Mouse (Mus musculus) liver, embryonic 16.5 days (tissue): ENCODE results near the gene Rfx7. TPM values are rescaled to one million over a fixed set of nuclear protein-coding genes. Genes with fewer than 3 reads are reported as not detected.
A peak's percentile ranks its signal among the peaks of the same experiment; 100 is the strongest.

Source experiments
- ATAC-seq: fragments of 200-750 bp; cut with Nextera tagmentation; 2 replicates; pipeline ENCODE4 v1.8.0; 2017; ENCODE audit warnings: low read depth, mild to moderate bottlenecking, moderate number of reproducible peaks, moderate library complexity
- H3K27ac ChIP-seq: fragments of 300-500 bp; sonication (generic); 2 replicates; pipeline ENCODE4 v1.5.1; 2014; ENCODE audit warnings: mild to moderate bottlenecking, low read length
- H3K27me3 ChIP-seq: fragments of 300-500 bp; sonication (generic); 2 replicates; pipeline ENCODE4 v1.6.1; 2014; ENCODE audit warnings: low read depth, low read length, mixed read lengths; ENCODE audit not compliant: control insufficient read depth, insufficient read depth
- H3K36me3 ChIP-seq: fragments of 300-500 bp; sonication (generic); 2 replicates; pipeline ENCODE4 v1.6.1; 2014; ENCODE audit warnings: mild to moderate bottlenecking; ENCODE audit not compliant: control insufficient read depth, insufficient read depth
- H3K4me1 ChIP-seq: fragments of 300-500 bp; sonication (generic); 2 replicates; pipeline ENCODE4 v1.6.1; 2014; ENCODE audit warnings: low read depth, low read length, mixed read lengths; ENCODE audit not compliant: control insufficient read depth
- H3K4me2 ChIP-seq: fragments of 300-500 bp; sonication (generic); 2 replicates; pipeline ENCODE4 v1.6.1; 2014; ENCODE audit warnings: low read depth, low read length, mixed read lengths
- H3K4me3 ChIP-seq: fragments of 300-500 bp; sonication (generic); 2 replicates; pipeline ENCODE4 v1.5.1; 2014; ENCODE audit warnings: low read depth, mild to moderate bottlenecking, low read length
- H3K9ac ChIP-seq: fragments of 300-500 bp; sonication (generic); 2 replicates; pipeline ENCODE4 v1.6.1; 2014; ENCODE audit warnings: low read depth, low read length
- H3K9me3 ChIP-seq: fragments of 300-500 bp; sonication (generic); replicated peaks from 2 replicates; pipeline ENCODE4 v1.6.1; 2016; ENCODE audit warnings: low read length; ENCODE audit not compliant: control insufficient read depth
- WGBS: fragments of 180-500 bp; shearing (Covaris S2); extraction: QIAGEN DNeasy Blood & Tissue Kit; methylation state at CpG from one replicate; pipeline ENCODE4 v1.1.7; 2014; ENCODE audit not compliant: insufficient replicate concordance; 5-methylcytosine and 5-hydroxymethylcytosine counted together
- polyA plus RNA-seq: library from polyadenylated mRNA; unstranded; fragments of >200 nt; fragmentation: Nextera tagmentation; extraction: Ambion mirVana; gene quantifications from 2 replicates; pipeline ENCODE4 v1.2.1, GENCODE M21; 2015

The Rfx7 gene
- polyA plus RNA-seq, 1 experiment from 2014 or later, result 2.1 TPM

GRCm38 (mm10) chr9:72533089-72533415 lies 1.0 kb downstream of the Rfx7 start:
- peak; percentile 1; the same call in 1 of the 2 replicates for ATAC-seq

GRCm38 (mm10) chr9:72534985-72535384 lies 2.9 kb downstream of the Rfx7 start:
- Histone ChIP-seq H3K4me1 (peaks cover 16% of the 10 kb centered on the region), H3K9ac (no peak overlapping the region), H3K27ac (no peak overlapping the region), H3K4me2 (no peak overlapping the region), H3K36me3 (no peaks in the 10 kb centered on the region), H3K9me3 (no peaks in the 10 kb centered on the region), H3K4me3 (no peak overlapping the region), H3K27me3 (no peaks in the 10 kb centered on the region)
- 80% methylated on average over 2 of the region's 2 CpGs for WGBS
- no peak for ATAC-seq

More at GRCm38 (mm10) chr9:72533089-72533415, 1.0 kb downstream of the Rfx7 start:
- Histone ChIP-seq H3K9ac (peak overlapping the region; percentile 97), H3K4me1 (peaks cover 16% of the 10 kb centered on the region), H3K36me3 (no peaks in the 10 kb centered on the region), H3K9me3 (no peaks in the 10 kb centered on the region), H3K4me3 (peak overlapping the region; percentile 94), H3K27ac (peak overlapping the region; percentile 93), H3K4me2 (peak overlapping the region; percentile 92), H3K27me3 (no peaks in the 10 kb centered on the region)
- 0% methylated on average over 2 of the region's 2 CpGs for WGBS

GRCm38 (mm10) chr9:72535394-72535793 lies 3.4 kb downstream of the Rfx7 start:
- no peak overlapping the region for H3K9ac ChIP-seq
- no peak overlapping the region for H3K27ac ChIP-seq
- no peak overlapping the region for H3K4me2 ChIP-seq
- 74% methylated on average over 3 of the region's 3 CpGs for WGBS
- no peaks in the 10 kb centered on the region for H3K27me3 ChIP-seq
- ATAC-seq, result no peak
- no peaks in the 10 kb centered on the region for H3K36me3 ChIP-seq
- no peak overlapping the region for H3K4me3 ChIP-seq
- H3K4me1 ChIP-seq, result peaks cover 15% of the 10 kb centered on the region
- no peaks in the 10 kb centered on the region for H3K9me3 ChIP-seq

DNA sequence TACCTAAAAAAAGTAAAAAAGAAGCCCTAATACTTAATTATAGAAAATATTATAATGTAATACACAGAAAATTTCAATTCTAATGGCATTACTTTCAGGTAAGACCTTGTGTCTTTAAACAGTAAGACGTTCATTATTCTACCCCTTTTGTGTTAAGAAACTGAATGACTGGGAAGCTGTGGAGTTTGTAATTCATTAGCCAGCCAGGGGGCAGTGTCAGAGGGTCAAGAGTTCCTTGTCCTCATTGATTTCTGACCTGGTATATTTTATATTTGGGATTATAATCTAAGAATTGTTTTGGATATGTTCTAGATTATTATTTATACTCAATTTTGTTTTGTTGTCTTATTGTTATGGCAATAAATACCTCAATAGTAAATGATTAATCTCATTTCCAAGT lies 5.0 kb downstream of the Rfx7 start:
- no peak for ATAC-seq
- no peaks in the 10 kb centered on the region for H3K36me3 ChIP-seq
- no peak overlapping the region for H3K9ac ChIP-seq
- no peak overlapping the region for H3K4me2 ChIP-seq
- WGBS, result 42% methylated on average over 1 of the region's 1 CpGs
- no peaks in the 10 kb centered on the region for H3K27me3 ChIP-seq
- peaks cover 2% of the 10 kb centered on the region; the same call in 1 of the 2 replicates for H3K4me1 ChIP-seq
- no peaks in the 10 kb centered on the region for H3K9me3 ChIP-seq
- H3K4me3 ChIP-seq, result no peak overlapping the region
- no peak overlapping the region for H3K27ac ChIP-seq

DNA sequence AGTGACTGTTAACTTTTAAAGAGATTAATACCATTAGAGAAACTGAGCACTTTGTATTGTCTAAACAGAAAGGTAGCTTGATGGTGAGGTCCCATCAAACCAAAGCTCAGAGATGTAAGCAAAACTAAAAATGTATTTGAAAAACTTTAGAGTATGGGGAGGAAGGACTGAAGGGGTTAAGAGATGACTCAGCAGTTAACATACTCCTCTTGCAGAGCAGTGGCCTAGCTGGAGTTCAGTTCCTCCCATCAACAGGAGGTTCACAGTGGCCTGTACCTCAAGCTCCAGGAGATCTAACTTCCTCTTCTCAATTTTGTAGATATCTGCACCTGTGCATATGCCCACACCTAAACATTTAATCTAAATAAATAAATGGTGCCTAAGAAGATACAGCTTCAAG lies 11.6 kb downstream of the Rfx7 start:
- H3K9ac ChIP-seq, result no peak overlapping the region
- H3K36me3 ChIP-seq, result no peaks in the 10 kb centered on the region
- no peaks in the 10 kb centered on the region for H3K27me3 ChIP-seq
- H3K4me3 ChIP-seq, result no peak overlapping the region
- ATAC-seq, result no peak
- no peaks in the 10 kb centered on the region for H3K4me1 ChIP-seq
- H3K9me3 ChIP-seq, result no peaks in the 10 kb centered on the region
- no peak overlapping the region for H3K27ac ChIP-seq
- no peak overlapping the region for H3K4me2 ChIP-seq

GRCm38 (mm10) chr9:72558780-72559179 lies 26.7 kb downstream of the Rfx7 start:
- no peak overlapping the region for H3K9ac ChIP-seq
- H3K4me2 ChIP-seq, result no peak overlapping the region
- no peaks in the 10 kb centered on the region for H3K27me3 ChIP-seq
- no peak overlapping the region for H3K4me3 ChIP-seq
- H3K9me3 ChIP-seq, result no peaks in the 10 kb centered on the region
- 48% methylated on average over 1 of the region's 1 CpGs for WGBS
- no peak overlapping the region for H3K27ac ChIP-seq
- no peaks in the 10 kb centered on the region; the same call in none of the 2 replicates for H3K4me1 ChIP-seq
- H3K36me3 ChIP-seq, result no peaks in the 10 kb centered on the region
- no peak for ATAC-seq

DNA sequence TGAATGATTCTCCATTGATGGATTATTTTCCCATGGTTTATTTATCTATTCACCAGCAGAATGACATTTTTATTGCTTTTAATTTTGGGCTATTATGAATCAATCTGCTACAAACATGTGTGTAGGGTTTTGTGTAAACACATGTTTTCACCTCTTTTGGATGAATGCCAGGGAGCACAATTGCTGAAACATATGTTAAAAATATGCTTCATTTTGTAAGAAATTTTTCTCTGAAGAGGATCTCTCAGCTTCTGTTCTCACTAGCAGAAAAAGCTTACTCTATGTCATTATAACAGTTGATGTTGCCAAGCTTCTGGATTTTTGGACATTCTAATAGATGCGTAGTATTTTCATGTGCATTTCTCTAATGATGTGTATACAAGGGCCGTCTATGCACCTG lies 28.3 kb downstream of the Rfx7 start:
- H3K4me1 ChIP-seq, result no peaks in the 10 kb centered on the region; the same call in none of the 2 replicates
- H3K27ac ChIP-seq, result no peak overlapping the region
- no peak overlapping the region for H3K9ac ChIP-seq
- ATAC-seq, result no peak
- H3K9me3 ChIP-seq, result no peaks in the 10 kb centered on the region
- H3K27me3 ChIP-seq, result no peaks in the 10 kb centered on the region
- H3K4me3 ChIP-seq, result no peak overlapping the region
- no peaks in the 10 kb centered on the region for H3K36me3 ChIP-seq
- H3K4me2 ChIP-seq, result no peak overlapping the region
- WGBS, result 86% methylated on average over 2 of the region's 2 CpGs

- Histone ChIP-seq H3K4me2 (no peak overlapping the region), H3K4me1 (no peaks in the 10 kb centered on the region; the same call in none of the 2 replicates), H3K9me3 (no peaks in the 10 kb centered on the region), H3K27me3 (no peaks in the 10 kb centered on the region), H3K27ac (no peak overlapping the region), H3K4me3 (no peak overlapping the region), H3K36me3 (no peaks in the 10 kb centered on the region), H3K9ac (no peak overlapping the region)
- 0 out of 2 replicates have a peak, but pooled peaks have one; percentile 16 for ATAC-seq
- 43% methylated on average over 3 of the region's 3 CpGs for WGBS
Observed at GRCm38 (mm10) chr9:72563277-72563676, 31.2 kb downstream of the Rfx7 start.

- no peaks in the 10 kb centered on the region for H3K27me3 ChIP-seq
- no peak overlapping the region for H3K4me2 ChIP-seq
- H3K36me3 ChIP-seq, result no peaks in the 10 kb centered on the region
- H3K9ac ChIP-seq, result no peak overlapping the region
- no peak overlapping the region for H3K27ac ChIP-seq
- WGBS, result 43% methylated on average over 2 of the region's 2 CpGs
- no peaks in the 10 kb centered on the region; the same call in 1 of the 2 replicates for H3K4me1 ChIP-seq
- H3K9me3 ChIP-seq, result no peaks in the 10 kb centered on the region
- no peak for ATAC-seq
- no peak overlapping the region for H3K4me3 ChIP-seq
Observed at GRCm38 (mm10) chr9:72567116-72567515, 35.1 kb downstream of the Rfx7 start.
